Mouse (Mus musculus) brain, adult 10 weeks (tissue): Measurements from ENCODE around the gene H2-M10.1. TPM values are rescaled to one million over a fixed set of nuclear protein-coding genes. Genes with fewer than 3 reads are reported as not detected.

Experiments used
- polyA plus RNA-seq: library from polyadenylated mRNA; stranded (reverse); fragments of 350-450 nt; fragmentation: Illumina TruSeq; extraction: RNeasy Lipid Tissue Mini Kit (QIAGEN cat#74804); gene quantifications from one replicate; pipeline ENCODE4 v1.2.3, GENCODE M21; 2015; ENCODE audit warnings: low read depth, low replicate concordance

H2-M10.1 gene
- polyA plus RNA-seq: not detected

GRCm38 (mm10) chr17:36326055-36326454 lies at the start of gene H2-M10.1:
TSS of gene H2-M10.1 (minus strand) at chr17:36326155.

DNA sequence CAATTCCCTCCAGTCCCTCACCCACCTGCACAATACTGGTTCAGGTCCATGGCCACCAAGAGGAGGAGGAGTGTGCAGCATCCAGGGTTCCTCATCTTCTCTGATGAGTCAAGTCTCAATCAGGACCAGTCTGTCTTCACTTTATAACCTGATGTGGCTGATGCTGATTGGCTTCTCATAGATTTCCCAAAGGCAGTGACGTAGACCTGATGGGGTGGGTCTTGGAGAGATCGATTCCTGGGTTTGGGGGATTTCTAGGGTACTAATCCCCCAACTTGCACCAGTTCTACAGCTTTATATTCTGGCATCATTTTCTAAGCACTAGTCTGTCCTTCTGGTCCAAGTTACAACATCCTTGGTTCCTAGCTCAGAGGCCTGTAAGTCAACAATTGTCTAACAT lies 42.4 kb upstream of the H2-M10.1 start, which contains the start of gene H2-M10.3:
Gene H2-M10.3, minus strand, starts transcription at position 101 of the 400 bp plus-strand sequence.

DNA sequence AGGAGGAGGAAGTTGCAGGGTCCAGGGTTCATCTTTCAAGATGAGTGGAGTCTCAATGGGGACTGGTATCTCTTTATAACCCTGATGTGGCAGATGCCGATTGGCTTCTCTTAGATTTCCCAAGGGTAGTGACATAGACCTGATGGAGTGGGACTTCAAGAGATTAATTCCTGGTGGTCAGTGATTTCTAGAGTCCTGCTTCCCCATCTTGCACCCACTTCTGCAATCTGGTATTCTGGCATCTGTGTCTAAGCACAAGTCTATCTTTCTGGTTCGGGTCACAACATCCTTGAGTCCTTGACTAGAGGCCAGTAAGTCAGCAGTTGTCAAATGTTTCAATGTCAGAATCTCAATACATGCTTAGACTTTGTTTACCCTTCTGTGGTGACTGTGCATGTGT lies 39.6 kb downstream of the H2-M10.1 start, which contains the start of gene H2-M10.2:
Gene H2-M10.2, minus strand, starts transcription at position 101 of the 400 bp plus-strand sequence.

Other genes starting within 250 kb of the H2-M10.1 start
- gene Gm19684, start 204.5 kb downstream of the H2-M10.1 start, polyA plus RNA-seq: not detected
- gene Gm7030, start 196.7 kb downstream of the H2-M10.1 start, polyA plus RNA-seq: not detected
- not detected for gene Gm8909, start 157.6 kb downstream of the H2-M10.1 start, polyA plus RNA-seq
- gene H2-T3, start 135.9 kb downstream of the H2-M10.1 start, polyA plus RNA-seq: not detected
- 54.9 TPM for gene Rpp21, start 68.1 kb downstream of the H2-M10.1 start, polyA plus RNA-seq
- 23.8 TPM for gene Trim39, start 53.9 kb downstream of the H2-M10.1 start, polyA plus RNA-seq
- gene H2-M10.2, start 39.7 kb downstream of the H2-M10.1 start, polyA plus RNA-seq: not detected
- not detected for gene H2-M10.3, start 42.3 kb upstream of the H2-M10.1 start, polyA plus RNA-seq
- gene H2-M10.4, start 136.2 kb upstream of the H2-M10.1 start, polyA plus RNA-seq: not detected
- not detected for gene H2-M11, start 220.9 kb upstream of the H2-M10.1 start, polyA plus RNA-seq